Mouse (Mus musculus) MEL (cell line): ENCODE data around the gene Arid5b. TPM values are rescaled to one million over a fixed set of nuclear protein-coding genes. Genes with fewer than 3 reads are reported as not detected.
A peak's percentile ranks its signal among the peaks of the same experiment; 100 is the strongest.

Source experiments
- DNase-seq: peaks from one replicate; pipeline ENCODE4 v3.0.0; 2011; ENCODE audit warnings: low read depth, low spot score
- H3K27ac ChIP-seq: 2 replicates; pipeline ENCODE4 v1.5.1; 2012; ENCODE audit warnings: low read depth, mild to moderate bottlenecking, control low read depth, low read length, moderate library complexity; ENCODE audit not compliant: control insufficient read depth
- H3K27me3 ChIP-seq, 2 experiments: fragments of 150-350 bp in 1 of 2; sonication (generic) in 1 of 2; 2 replicates each; pipeline ENCODE4 v1.6.1; 2012; ENCODE audit warnings: low read length in 2 of 2, mild to moderate bottlenecking in 2 of 2, improper control_type of control experiment in 1 of 2, moderate library complexity in 1 of 2; ENCODE audit not compliant: insufficient read depth in 2 of 2, control insufficient read depth in 1 of 2
- H3K36me3 ChIP-seq, 2 experiments: 2 replicates each; pipeline ENCODE4 v1.6.1; 2012 to 2014; ENCODE audit warnings: low read length in 2 of 2, improper control_type of control experiment in 1 of 2, inconsistent platforms in 1 of 2, mild to moderate bottlenecking in 1 of 2; ENCODE audit not compliant: insufficient read depth in 2 of 2, control insufficient read depth in 1 of 2
- H3K4me1 ChIP-seq, 2 experiments: fragments of 150-350 bp in 1 of 2; sonication (generic) in 1 of 2; 2 replicates each; pipeline ENCODE4 v1.6.1; 2012; ENCODE audit warnings: low read length in 2 of 2, improper control_type of control experiment in 1 of 2, mild to moderate bottlenecking in 1 of 2; ENCODE audit not compliant: insufficient read depth in 2 of 2, control insufficient read depth in 1 of 2
- H3K4me3 ChIP-seq, 2 experiments: fragments of 150-350 bp in 1 of 2; sonication (generic) in 1 of 2; 2 replicates each; pipeline ENCODE4 v1.5.1; 2012; ENCODE audit warnings: low read depth in 2 of 2, low read length in 2 of 2, mild to moderate bottlenecking in 2 of 2, moderate library complexity in 2 of 2, control low read depth in 1 of 2, improper control_type of control experiment in 1 of 2; ENCODE audit not compliant: control insufficient read depth in 1 of 2, insufficient read depth in 1 of 2
- H3K79me2 ChIP-seq: 2 replicates; pipeline ENCODE4 v1.6.1; 2012; ENCODE audit warnings: mild to moderate bottlenecking, low read length, moderate library complexity; ENCODE audit not compliant: control insufficient read depth, poor library complexity, insufficient read depth
- H3K9ac ChIP-seq: 2 replicates; pipeline ENCODE4 v1.6.1; 2012; ENCODE audit warnings: low read depth, mild to moderate bottlenecking, control low read depth, low read length, moderate library complexity; ENCODE audit not compliant: control insufficient read depth, poor library complexity, severe bottlenecking
- H3K9me3 ChIP-seq: fragments of 150-350 bp; sonication (generic); replicated peaks from 2 replicates; pipeline ENCODE4 v1.6.1; 2012; ENCODE audit warnings: mild to moderate bottlenecking, low read length, improper control_type of control experiment, moderate library complexity; ENCODE audit not compliant: insufficient read depth
- BHLHE40 ChIP-seq: IDR thresholded peaks from 2 replicates; pipeline ENCODE4 v1.6.1; 2012; ENCODE audit warnings: low read depth, mild to moderate bottlenecking, inconsistent platforms, low read length, improper control_type of control experiment, borderline replicate concordance
- CHD1 ChIP-seq: IDR thresholded peaks from 2 replicates; pipeline ENCODE4 v1.6.1; 2012; ENCODE audit warnings: low read depth, mild to moderate bottlenecking, inconsistent platforms, low read length, improper control_type of control experiment
- CTCF ChIP-seq, 3 experiments: IDR thresholded peaks in 2 of 3; conservative IDR thresholded peaks in 1 of 3; 2 replicates each; pipeline ENCODE4 v1.5.1; 2011 to 2012; ENCODE audit warnings: low read length in 3 of 3, low read depth in 2 of 3, mild to moderate bottlenecking in 2 of 3, improper control_type of control experiment in 1 of 3, inconsistent platforms in 1 of 3, mixed read lengths in 1 of 3, moderate library complexity in 1 of 3; ENCODE audit not compliant: control insufficient read depth in 1 of 3, insufficient read depth in 1 of 3, poor library complexity in 1 of 3, severe bottlenecking in 1 of 3
- ELF1 ChIP-seq: IDR thresholded peaks from 2 replicates; pipeline ENCODE4 v1.6.1; 2014; ENCODE audit warnings: low read depth, mild to moderate bottlenecking, inconsistent platforms, low read length, improper control_type of control experiment, moderate library complexity
- ETS1 ChIP-seq: IDR thresholded peaks from 2 replicates; pipeline ENCODE4 v1.6.1; 2012; ENCODE audit warnings: low read depth, mild to moderate bottlenecking, inconsistent platforms, low read length, improper control_type of control experiment, moderate library complexity
- JUND ChIP-seq: IDR thresholded peaks from 2 replicates; pipeline ENCODE4 v1.6.1; 2011; ENCODE audit warnings: low read depth, mild to moderate bottlenecking, improper control_type of control experiment, low read length
- MXI1 ChIP-seq: IDR thresholded peaks from 2 replicates; pipeline ENCODE4 v1.6.1; 2011; ENCODE audit warnings: mild to moderate bottlenecking, low read depth, low read length, improper control_type of control experiment
- MYB ChIP-seq: IDR thresholded peaks from 2 replicates; pipeline ENCODE4 v1.6.1; 2011; ENCODE audit warnings: mild to moderate bottlenecking, low read depth, low read length, improper control_type of control experiment
- NELFE ChIP-seq: IDR thresholded peaks from 2 replicates; pipeline ENCODE4 v1.6.1; 2011; ENCODE audit warnings: low read depth, low read length, improper control_type of control experiment
- RAD21 ChIP-seq: IDR thresholded peaks from 2 replicates; pipeline ENCODE4 v1.6.1; 2011; ENCODE audit warnings: mild to moderate bottlenecking, low read depth, low read length, improper control_type of control experiment
- RCOR1 ChIP-seq: IDR thresholded peaks from 2 replicates; pipeline ENCODE4 v1.6.1; 2012; ENCODE audit warnings: low read depth, mild to moderate bottlenecking, inconsistent platforms, low read length, improper control_type of control experiment
- SMC3 ChIP-seq: IDR thresholded peaks from 2 replicates; pipeline ENCODE4 v1.6.1; 2011; ENCODE audit warnings: low read depth, low read length, improper control_type of control experiment
- TAL1 ChIP-seq: IDR thresholded peaks from 2 replicates; pipeline ENCODE4 v1.6.1; 2012; ENCODE audit warnings: mild to moderate bottlenecking, inconsistent platforms, low read length, moderate library complexity, mixed read lengths
- USF2 ChIP-seq, 2 experiments: IDR thresholded peaks; 2 replicates each; pipeline ENCODE4 v1.6.1; 2011 to 2012; ENCODE audit warnings: improper control_type of control experiment in 2 of 2, low read length in 2 of 2, borderline replicate concordance in 1 of 2, inconsistent platforms in 1 of 2, low read depth in 1 of 2, mild to moderate bottlenecking in 1 of 2; ENCODE audit not compliant: insufficient read depth in 1 of 2
- ZC3H11A ChIP-seq: IDR thresholded peaks from 2 replicates; pipeline ENCODE4 v1.6.1; 2012; ENCODE audit warnings: low read depth, mild to moderate bottlenecking, inconsistent platforms, low read length, improper control_type of control experiment
- ZKSCAN1 ChIP-seq: IDR thresholded peaks from 2 replicates; pipeline ENCODE4 v1.6.1; 2012; ENCODE audit warnings: low read depth, mild to moderate bottlenecking, inconsistent platforms, low read length, improper control_type of control experiment, moderate library complexity
- ZNF384 ChIP-seq: IDR thresholded peaks from 2 replicates; pipeline ENCODE4 v1.6.1; 2012; ENCODE audit warnings: low read depth, mild to moderate bottlenecking, inconsistent platforms, low read length, improper control_type of control experiment
- polyA plus RNA-seq, 2 experiments: library from polyadenylated mRNA; stranded (reverse) in 1 of 2; unstranded in 1 of 2; fragments of >175 nt in 1 of 2; fragments of >200 nt in 1 of 2; gene quantifications; 2 replicates each; pipeline versions ENCODE4 v1.2.1 to v1.2.4; 2012; ENCODE audit warnings: low replicate concordance in 2 of 2, low read depth in 1 of 2; ENCODE audit not compliant: insufficient read length in 2 of 2, insufficient read depth in 1 of 2, missing spikeins in 1 of 2
- total RNA-seq: library from RNA; depleted of rRNA; stranded (reverse); fragments of 300-350 nt; gene quantifications from 2 replicates; pipeline ENCODE4 v1.2.3, GENCODE M21; 2012

The Arid5b gene
- total and polyA plus RNA-seq, 3 experiments: 0.03 TPM; not detected in 2

DNA sequence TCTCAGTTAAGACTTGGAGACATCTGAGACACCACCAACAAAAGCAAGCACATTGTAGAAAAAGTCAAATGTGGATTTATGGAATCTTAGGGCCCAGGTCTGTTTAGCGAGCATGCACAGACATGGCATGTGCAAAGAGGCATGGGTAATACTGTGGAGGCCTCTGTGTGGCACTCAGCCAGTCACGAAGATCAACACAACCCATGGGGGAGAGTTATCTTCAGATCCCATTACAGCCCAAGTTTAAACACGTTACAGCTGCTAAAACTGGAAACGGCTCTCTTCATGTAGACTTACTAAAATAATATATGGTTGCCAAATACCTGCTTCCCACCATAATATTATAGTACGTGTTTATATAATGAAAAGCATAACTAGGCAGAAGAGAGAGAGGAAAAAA, 174.6 kb downstream of the Arid5b start:
- Histone ChIP-seq H3K27ac (no peak overlapping the region), H3K79me2 (no peaks in the 10 kb centered on the region), H3K9me3 (no peaks in the 10 kb centered on the region)

DNA sequence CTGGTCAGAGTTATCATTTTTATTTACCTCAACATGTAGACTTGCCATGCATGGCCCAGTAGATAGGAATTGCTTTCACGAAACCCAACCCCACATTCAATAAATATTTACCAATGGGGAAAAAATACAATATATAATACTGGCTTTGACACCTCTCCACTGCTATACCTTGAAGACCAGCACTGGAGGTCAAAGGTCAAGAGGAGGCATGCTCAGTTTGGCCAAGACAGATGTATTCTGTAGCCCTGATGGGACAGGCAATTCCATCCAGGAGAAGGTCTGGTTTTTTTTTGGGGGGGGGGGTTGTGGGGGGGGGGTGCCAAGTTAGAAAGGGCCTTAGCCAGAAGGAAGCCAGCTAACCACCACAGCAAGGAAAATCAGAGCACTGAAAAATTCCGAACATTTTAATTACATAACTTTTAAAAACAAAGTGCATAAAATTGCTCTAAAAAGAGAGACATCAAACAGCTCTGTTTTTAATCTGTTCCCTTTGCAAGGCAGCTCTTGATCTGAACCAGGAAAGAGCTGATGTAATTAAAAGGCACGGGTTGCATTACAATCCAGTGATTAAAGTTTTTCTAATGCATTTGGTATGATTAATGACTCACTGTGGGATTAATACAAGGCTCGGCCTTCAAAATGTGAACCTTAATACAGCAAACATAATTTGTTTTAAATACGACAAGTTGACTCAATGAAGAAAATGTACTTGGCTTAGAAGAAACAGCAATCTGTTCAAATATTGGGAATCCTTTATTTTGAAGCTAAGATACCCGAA, 175.3 kb downstream of the Arid5b start:
- H3K36me3 ChIP-seq: no peaks in the 10 kb centered on the region
- no peak overlapping the region for H3K9ac ChIP-seq
- no peaks in the 10 kb centered on the region for H3K79me2 ChIP-seq
- no peak for DNase-seq
- H3K4me1 ChIP-seq: no peaks in the 10 kb centered on the region; a peak in 1 of 4 replicates
- no peaks in the 10 kb centered on the region for H3K27me3 ChIP-seq
- no peak overlapping the region for H3K4me3 ChIP-seq
- no peak overlapping the region for H3K27ac ChIP-seq
- no peaks in the 10 kb centered on the region for H3K9me3 ChIP-seq
- TF ChIP-seq ZC3H11A: no peak
- TF ChIP-seq ETS1: no peak
- no peak for TF ChIP-seq JUND
- no peak for TF ChIP-seq TAL1
- no peak for TF ChIP-seq BHLHE40
- TF ChIP-seq USF2 (IDR thresholded peaks at IDR 0.05; ENCODE audit: borderline replicate concordance in 1 of 2, insufficient read depth in 1 of 2, low read depth in 1 of 2, low read length in 2 of 2): no peak
- no peak for TF ChIP-seq SMC3
- no peak for TF ChIP-seq ZNF384
- no peak for TF ChIP-seq ELF1
- TF ChIP-seq NELFE: no peak
- no peak for TF ChIP-seq RCOR1
- no peak for TF ChIP-seq MXI1
- no peak for TF ChIP-seq ZKSCAN1
- TF ChIP-seq, all 39 proteins: peak for 0

More for the DNA sequence above, 174.6 kb downstream of the Arid5b start:
- Histone ChIP-seq H3K9ac (no peak overlapping the region), H3K4me3 (no peak overlapping the region), H3K4me1 (no peaks in the 10 kb centered on the region; a peak in 1 of 4 replicates), H3K27me3 (no peaks in the 10 kb centered on the region), H3K36me3 (no peaks in the 10 kb centered on the region)
- TF ChIP-seq CHD1: no peak
- TF ChIP-seq ZC3H11A: no peak
- TF ChIP-seq ZNF384: no peak
- no peak for TF ChIP-seq CTCF (IDR thresholded peaks at IDR 0.05 in 2 of 3, conservative IDR thresholded peaks at IDR 0.05 in 1 of 3; ENCODE audit: control insufficient read depth in 1 of 3, insufficient read depth in 1 of 3, low read depth in 2 of 3, low read length in 3 of 3, poor library complexity in 1 of 3, severe bottlenecking in 1 of 3)
- TF ChIP-seq MYB: no peak
- TF ChIP-seq TAL1: no peak
- TF ChIP-seq RAD21: no peak
- DNase-seq: peak; percentile 26
